Mouse (Mus musculus): ENCODE results near the gene Pard3b.

- no peak for TF ChIP-seq POLR2A (IDR thresholded peaks at IDR 0.05; ENCODE audit: borderline replicate concordance, low read depth, low read length)
- no peak for TF ChIP-seq CTCF (IDR thresholded peaks at IDR 0.05; ENCODE audit: low read depth, low read length)
Observed at GRCm38 (mm10) chr1:62048592-62048991, 410.0 kb downstream of the Pard3b start.

All from bone marrow macrophage, adult 2 months (primary cell).